Mouse (Mus musculus): Measurements from ENCODE around the gene Srebf1. TPM values are rescaled to one million over a fixed set of nuclear protein-coding genes. Genes with fewer than 3 reads are reported as not detected.

The Srebf1 gene
- polyA plus RNA-seq, 1 experiment from 2014 or later = 51.9 TPM

GRCm38 (mm10) chr11:60185396-60186231 lies 36.8 kb downstream of the Srebf1 start:
- peaks cover 57% of the 10 kb centered on the region for H3K36me3 ChIP-seq
- H3K9me3 ChIP-seq (replicated peaks) = no peaks in the 10 kb centered on the region
- no peaks in the 10 kb centered on the region for H3K27me3 ChIP-seq
- ATAC-seq (ENCODE audit: low FRiP score) = no peak
- peaks cover 65% of the 10 kb centered on the region for H3K4me1 ChIP-seq
- 81% methylated on average over 20 of the region's 20 CpGs for WGBS
- H3K4me2 ChIP-seq (replicated peaks) = 0 out of 2 replicates have a peak overlapping the region, but pooled peaks have one; percentile 17
- H3K9ac ChIP-seq = peak overlapping the region; percentile 49
- peak overlapping the region; percentile 90 for H3K27ac ChIP-seq
- no peak overlapping the region for H3K4me3 ChIP-seq

GRCm38 (mm10) chr11:60184346-60185325 lies 37.7 kb downstream of the Srebf1 start:
- peak; percentile 46 for ATAC-seq (ENCODE audit: low FRiP score)
- Histone ChIP-seq H3K27ac (peak overlapping the region; percentile 90), H3K4me2 (replicated peaks) (peak overlapping the region; percentile 17; the same call in 1 of the 2 replicates), H3K27me3 (no peaks in the 10 kb centered on the region), H3K4me3 (no peak overlapping the region), H3K36me3 (peaks cover 47% of the 10 kb centered on the region), H3K9me3 (replicated peaks) (no peaks in the 10 kb centered on the region), H3K9ac (peak overlapping the region; percentile 49), H3K4me1 (peaks cover 67% of the 10 kb centered on the region)
- WGBS = 42% methylated on average over 22 of the region's 22 CpGs

- Histone ChIP-seq H3K4me2 (replicated peaks) (no peak overlapping the region), H3K36me3 (peaks cover 29% of the 10 kb centered on the region), H3K4me3 (no peak overlapping the region), H3K9ac (peak overlapping the region; percentile 25; the same call in 1 of the 2 replicates), H3K27me3 (no peaks in the 10 kb centered on the region), H3K27ac (peak overlapping the region; percentile 90), H3K9me3 (replicated peaks) (no peaks in the 10 kb centered on the region), H3K4me1 (peaks cover 81% of the 10 kb centered on the region)
- no peak for ATAC-seq (ENCODE audit: low FRiP score)
- WGBS = 58% methylated on average over 2 of the region's 2 CpGs
Measured at GRCm38 (mm10) chr11:60182741-60183140, 39.6 kb downstream of the Srebf1 start.

GRCm38 (mm10) chr11:60182116-60182670 lies 40.2 kb downstream of the Srebf1 start:
- 80% methylated on average over 12 of the region's 12 CpGs for WGBS
- Histone ChIP-seq H3K27ac (peak overlapping the region; percentile 90), H3K36me3 (peaks cover 23% of the 10 kb centered on the region), H3K9ac (no peak overlapping the region), H3K4me3 (no peak overlapping the region), H3K4me2 (replicated peaks) (no peak overlapping the region), H3K9me3 (replicated peaks) (no peaks in the 10 kb centered on the region), H3K4me1 (peaks cover 87% of the 10 kb centered on the region), H3K27me3 (no peaks in the 10 kb centered on the region)
- no peak for ATAC-seq (ENCODE audit: low FRiP score)

- Histone ChIP-seq H3K27me3 (no peaks in the 10 kb centered on the region), H3K4me3 (no peak overlapping the region), H3K36me3 (no peaks in the 10 kb centered on the region), H3K4me1 (peaks cover 87% of the 10 kb centered on the region), H3K27ac (peak overlapping the region; percentile 99), H3K9ac (no peak overlapping the region), H3K9me3 (replicated peaks) (no peaks in the 10 kb centered on the region), H3K4me2 (replicated peaks) (peak overlapping the region; percentile 98)
- no peak for ATAC-seq (ENCODE audit: low FRiP score)
Measured at GRCm38 (mm10) chr11:60178506-60178905, 43.9 kb downstream of the Srebf1 start.

- H3K36me3 ChIP-seq = no peaks in the 10 kb centered on the region
- peaks cover 86% of the 10 kb centered on the region for H3K4me1 ChIP-seq
- WGBS = 51% methylated on average over 6 of the region's 6 CpGs
- H3K9me3 ChIP-seq (replicated peaks) = no peaks in the 10 kb centered on the region
- H3K9ac ChIP-seq = peak overlapping the region; percentile 76
- peak overlapping the region; percentile 64 for H3K4me3 ChIP-seq
- no peak for ATAC-seq (ENCODE audit: low FRiP score)
- no peaks in the 10 kb centered on the region for H3K27me3 ChIP-seq
- H3K4me2 ChIP-seq (replicated peaks) = peak overlapping the region; percentile 98
- peak overlapping the region; percentile 99 for H3K27ac ChIP-seq
Measured at GRCm38 (mm10) chr11:60178005-60178404, 44.4 kb downstream of the Srebf1 start.

GRCm38 (mm10) chr11:60176975-60177657 lies 45.3 kb downstream of the Srebf1 start:
- peak overlapping the region; percentile 98 for H3K4me2 ChIP-seq (replicated peaks)
- no peaks in the 10 kb centered on the region for H3K9me3 ChIP-seq (replicated peaks)
- H3K4me3 ChIP-seq = peak overlapping the region; percentile 64
- H3K27ac ChIP-seq = peak overlapping the region; percentile 99
- H3K27me3 ChIP-seq = no peaks in the 10 kb centered on the region; the same call in 1 of the 2 replicates
- under 1% methylated on average over 42 of the region's 42 CpGs for WGBS
- peak overlapping the region; percentile 76 for H3K9ac ChIP-seq
- H3K4me1 ChIP-seq = peaks cover 80% of the 10 kb centered on the region
- H3K36me3 ChIP-seq = no peaks in the 10 kb centered on the region
- ATAC-seq (ENCODE audit: low FRiP score) = peak; percentile 66

- Histone ChIP-seq H3K9ac (peak overlapping the region; percentile 76), H3K4me1 (peaks cover 78% of the 10 kb centered on the region), H3K27me3 (no peaks in the 10 kb centered on the region; the same call in 1 of the 2 replicates), H3K4me2 (replicated peaks) (peak overlapping the region; percentile 98), H3K27ac (peak overlapping the region; percentile 99), H3K9me3 (replicated peaks) (no peaks in the 10 kb centered on the region), H3K36me3 (no peaks in the 10 kb centered on the region), H3K4me3 (peak overlapping the region; percentile 64)
- WGBS = under 1% methylated on average over 71 of the region's 71 CpGs
- peak; percentile 79 for ATAC-seq (ENCODE audit: low FRiP score)
Measured at GRCm38 (mm10) chr11:60176182-60176974, 46.0 kb downstream of the Srebf1 start.

GRCm38 (mm10) chr11:60175371-60176181 lies 46.8 kb downstream of the Srebf1 start:
- H3K36me3 ChIP-seq = no peaks in the 10 kb centered on the region
- H3K9me3 ChIP-seq (replicated peaks) = no peaks in the 10 kb centered on the region
- H3K9ac ChIP-seq = peak overlapping the region; percentile 76
- peak; percentile 53 for ATAC-seq (ENCODE audit: low FRiP score)
- peak overlapping the region; percentile 98 for H3K4me2 ChIP-seq (replicated peaks)
- peak overlapping the region; percentile 99 for H3K27ac ChIP-seq
- under 1% methylated on average over 57 of the region's 66 CpGs for WGBS
- H3K4me1 ChIP-seq = peaks cover 70% of the 10 kb centered on the region
- H3K4me3 ChIP-seq = peak overlapping the region; percentile 64
- no peaks in the 10 kb centered on the region; the same call in 1 of the 2 replicates for H3K27me3 ChIP-seq

- Histone ChIP-seq H3K27ac (peak overlapping the region; percentile 9; the same call in 1 of the 2 replicates), H3K36me3 (no peaks in the 10 kb centered on the region; the same call in none of the 2 replicates), H3K9ac (no peak overlapping the region), H3K27me3 (no peaks in the 10 kb centered on the region; the same call in 1 of the 2 replicates), H3K4me3 (no peak overlapping the region), H3K4me1 (peaks cover 68% of the 10 kb centered on the region), H3K4me2 (replicated peaks) (no peak overlapping the region), H3K9me3 (replicated peaks) (no peaks in the 10 kb centered on the region)
- ATAC-seq (ENCODE audit: low FRiP score) = no peak
- 80% methylated on average over 10 of the region's 10 CpGs for WGBS
Measured at GRCm38 (mm10) chr11:60173606-60174184, 48.7 kb downstream of the Srebf1 start.

All from hindbrain, embryonic 12.5 days (tissue).